Mouse (Mus musculus) forebrain, postnatal 0 days (tissue): ENCODE data around the gene Pdcd10. TPM values are rescaled to one million over a fixed set of nuclear protein-coding genes. Genes with fewer than 3 reads are reported as not detected.

Experiments
- ATAC-seq: fragments of 200-750 bp; cut with Nextera tagmentation; 2 replicates; pipeline ENCODE4 v1.8.0; 2017; ENCODE audit warnings: mild to moderate bottlenecking, moderate library complexity
- DNase-seq: peaks from one replicate; pipeline ENCODE4 v3.0.0-alpha.2; 2015
- H3K27ac ChIP-seq: fragments of 300-500 bp; sonication (generic); 2 replicates; pipeline ENCODE4 v1.5.1; 2014; ENCODE audit warnings: low read depth, mild to moderate bottlenecking, antibody characterized with exemption, low read length, moderate library complexity, mixed read lengths
- H3K27me3 ChIP-seq: fragments of 300-500 bp; sonication (generic); 2 replicates; pipeline ENCODE4 v1.6.1; 2014; ENCODE audit warnings: mild to moderate bottlenecking, low read length, mixed read lengths; ENCODE audit not compliant: insufficient read depth
- H3K36me3 ChIP-seq: fragments of 300-500 bp; sonication (generic); 2 replicates; pipeline ENCODE4 v1.6.1; 2014; ENCODE audit warnings: mild to moderate bottlenecking, moderate library complexity; ENCODE audit not compliant: insufficient read depth
- H3K4me1 ChIP-seq: fragments of 300-500 bp; sonication (generic); 2 replicates; pipeline ENCODE4 v1.6.1; 2014; ENCODE audit warnings: antibody characterized with exemption; ENCODE audit not compliant: insufficient read depth
- H3K4me2 ChIP-seq: fragments of 300-500 bp; sonication (generic); 2 replicates; pipeline ENCODE4 v1.6.1; 2014; ENCODE audit warnings: low read depth, mild to moderate bottlenecking, moderate library complexity
- H3K4me3 ChIP-seq: fragments of 300-500 bp; sonication (generic); 2 replicates; pipeline ENCODE4 v1.5.1; 2014; ENCODE audit warnings: low read depth, low read length, mixed read lengths
- H3K9ac ChIP-seq: fragments of 300-500 bp; sonication (generic); 2 replicates; pipeline ENCODE4 v1.6.1; 2014; ENCODE audit warnings: mild to moderate bottlenecking
- H3K9me3 ChIP-seq: fragments of 300-500 bp; sonication (generic); 2 replicates; pipeline ENCODE4 v1.6.1; 2016; ENCODE audit warnings: low read length
- CTCF ChIP-seq: sonication (generic); IDR thresholded peaks from 2 replicates; pipeline ENCODE4 v1.5.1; 2016; ENCODE audit warnings: antibody characterized with exemption, control low read depth, low read depth
- WGBS: fragments of 180-500 bp; shearing (Covaris S2); extraction: QIAGEN DNeasy Blood & Tissue Kit; methylation state at CpG from one replicate; pipeline ENCODE4 v1.1.7; 2014; 5-methylcytosine and 5-hydroxymethylcytosine counted together
- polyA plus RNA-seq: library from polyadenylated mRNA; unstranded; fragments of >200 nt; fragmentation: Nextera tagmentation; extraction: Ambion mirVana; gene quantifications from 2 replicates; pipeline ENCODE4 v1.2.1, GENCODE M21; 2015
- total RNA-seq: library from RNA; depleted of rRNA; stranded (reverse); fragments of >200 nt; gene quantifications from 2 replicates; pipeline ENCODE4 v1.2.3, GENCODE M21; 2014; rRNA removed

Pdcd10 gene
- total RNA-seq (65.7 and 71.9 TPM in 2 replicates), polyA plus RNA-seq (98.0 and 110 TPM in 2 replicates)

DNA sequence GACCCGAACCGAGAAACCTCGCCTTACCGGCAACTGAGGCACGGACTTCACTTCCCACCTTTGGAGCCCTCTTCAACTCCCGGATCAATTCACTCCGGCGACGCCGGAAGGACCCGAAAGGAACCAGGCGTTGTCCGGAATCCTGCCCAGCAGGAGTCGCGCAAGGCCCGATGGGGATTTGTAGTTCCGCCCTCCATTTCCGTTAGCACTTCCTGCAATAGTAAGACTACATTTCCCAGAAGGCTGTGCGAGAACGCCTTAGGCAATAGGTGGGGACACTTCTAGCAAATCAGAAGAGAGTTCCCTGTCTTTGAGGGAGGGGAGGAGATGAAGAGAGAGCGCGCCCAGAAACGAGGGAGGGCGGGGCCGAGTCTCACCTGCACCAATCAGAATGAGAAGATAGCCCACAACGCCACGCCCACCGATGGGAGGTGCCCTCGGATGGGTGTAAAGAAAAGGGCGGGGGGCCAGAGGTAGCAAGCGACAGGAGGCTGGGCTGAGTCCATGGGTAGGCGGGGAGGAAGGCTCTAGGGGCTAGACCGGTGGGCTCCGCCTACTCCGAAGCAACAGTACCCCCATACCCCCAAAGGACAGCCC lies at the start of gene Pdcd10:
Gene Pdcd10, minus strand, starts transcription at position 162 of the 597 bp plus-strand sequence.
- Histone ChIP-seq H3K4me3 (peak within 1 kb of the TSS; percentile 75), H3K4me1 (0 out of 2 replicates have a peak, but pooled peaks cover 3% of the 10 kb centered on the region), H3K27ac (peak within 1 kb of the TSS; percentile 83), H3K9ac (peak within 1 kb of the TSS; percentile 76), H3K36me3 (no peaks in the 10 kb centered on the region), H3K4me2 (peak within 1 kb of the TSS; percentile 63), H3K27me3 (no peaks in the 10 kb centered on the region), H3K9me3 (no peaks in the 10 kb centered on the region)
- TF ChIP-seq CTCF, result peak; percentile 55
- WGBS, result under 1% methylated on average over 35 of the region's 35 CpGs
- ATAC-seq, result peak; percentile 95
- DNase-seq, result peak; percentile 99

DNA sequence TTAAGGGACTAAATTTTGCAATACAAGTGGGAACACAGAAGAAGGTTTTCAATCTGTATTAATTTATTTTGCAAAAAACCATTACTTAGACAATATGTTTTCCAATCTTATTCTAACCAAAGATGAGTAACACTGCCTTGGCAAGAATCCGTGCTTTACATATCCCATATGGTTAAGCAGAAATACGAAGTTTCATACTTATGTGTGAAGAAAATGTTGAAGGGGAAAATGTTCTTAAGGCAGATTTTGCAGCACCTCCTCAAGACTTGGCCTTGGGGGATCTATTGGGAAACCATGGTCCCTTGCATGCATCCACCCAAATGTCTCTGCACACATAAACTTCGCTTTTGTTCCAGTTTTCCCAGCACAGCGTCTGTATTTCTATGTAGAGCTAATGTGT lies 28.2 kb upstream of the Pdcd10 start:
- Histone ChIP-seq H3K4me3 (no peak overlapping the region), H3K4me2 (no peak overlapping the region), H3K4me1 (0 out of 2 replicates have a peak, but pooled peaks cover 3% of the 10 kb centered on the region), H3K9me3 (no peaks in the 10 kb centered on the region), H3K27me3 (no peaks in the 10 kb centered on the region), H3K27ac (0 out of 2 replicates have a peak overlapping the region, but pooled peaks have one; percentile 50), H3K9ac (no peak overlapping the region), H3K36me3 (no peaks in the 10 kb centered on the region)
- DNase-seq, result peak; percentile 32
- peak; percentile 51 for ATAC-seq
- WGBS, result 73% methylated on average over 4 of the region's 4 CpGs
- no peak for TF ChIP-seq CTCF

DNA sequence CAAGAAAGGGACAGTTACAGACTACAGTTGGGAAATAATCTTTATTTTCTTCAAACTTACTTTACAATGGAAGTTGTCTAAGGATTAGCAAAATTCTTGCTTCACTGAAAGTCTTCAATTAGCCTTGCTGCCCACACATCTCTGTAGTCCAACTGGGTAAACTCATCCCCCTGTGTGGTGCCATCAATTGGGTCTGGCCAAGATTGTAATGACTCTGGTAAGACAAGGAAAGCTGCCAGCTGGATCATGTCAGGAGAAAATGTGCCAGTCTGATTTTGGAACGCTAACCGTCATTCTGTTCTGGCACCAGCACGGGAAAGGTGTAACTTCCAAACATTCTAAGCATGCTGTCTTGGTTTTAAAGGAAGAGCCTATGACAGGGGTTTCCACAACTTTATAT lies 26.6 kb upstream of the Pdcd10 start:
- no peak overlapping the region for H3K9ac ChIP-seq
- WGBS, result 44% methylated on average over 3 of the region's 3 CpGs
- DNase-seq (peak; percentile 41), ATAC-seq (no peak)
- TF ChIP-seq CTCF, result no peak
- no peak overlapping the region for H3K27ac ChIP-seq
- no peaks in the 10 kb centered on the region for H3K36me3 ChIP-seq
- no peaks in the 10 kb centered on the region for H3K27me3 ChIP-seq
- H3K9me3 ChIP-seq, result no peaks in the 10 kb centered on the region
- no peak overlapping the region for H3K4me3 ChIP-seq
- H3K4me2 ChIP-seq, result no peak overlapping the region
- 0 out of 2 replicates have a peak, but pooled peaks cover 3% of the 10 kb centered on the region for H3K4me1 ChIP-seq

DNA sequence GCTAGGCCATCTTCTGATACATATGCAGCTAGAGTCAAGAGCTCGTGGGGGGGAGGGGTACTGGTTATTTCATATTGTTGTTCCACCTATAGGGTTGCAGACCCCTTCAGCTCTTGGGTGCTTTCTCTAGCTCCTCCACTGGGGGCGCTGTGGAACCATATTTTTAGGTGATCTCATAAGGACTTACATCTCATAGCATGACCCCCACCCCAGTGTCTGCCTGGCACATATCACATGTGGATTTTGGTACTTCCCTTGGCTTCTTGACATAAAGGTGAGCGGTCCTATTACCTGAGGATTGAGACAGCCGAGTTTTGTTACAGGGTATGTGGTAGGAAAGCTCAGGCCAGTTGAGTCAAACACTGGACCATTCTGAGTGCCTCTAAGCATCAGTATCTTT lies 22.7 kb upstream of the Pdcd10 start:
- peak; percentile 31; the same call in 1 of the 2 replicates for TF ChIP-seq CTCF
- no peak overlapping the region for H3K4me2 ChIP-seq
- H3K4me1 ChIP-seq, result 0 out of 2 replicates have a peak, but pooled peaks cover 3% of the 10 kb centered on the region
- H3K27ac ChIP-seq, result no peak overlapping the region
- no peak overlapping the region for H3K4me3 ChIP-seq
- H3K27me3 ChIP-seq, result no peaks in the 10 kb centered on the region
- no peaks in the 10 kb centered on the region for H3K9me3 ChIP-seq
- no peak for ATAC-seq
- no peaks in the 10 kb centered on the region for H3K36me3 ChIP-seq
- no peak overlapping the region for H3K9ac ChIP-seq
- DNase-seq, result no peak
- 58% methylated on average over 4 of the region's 4 CpGs for WGBS

DNA sequence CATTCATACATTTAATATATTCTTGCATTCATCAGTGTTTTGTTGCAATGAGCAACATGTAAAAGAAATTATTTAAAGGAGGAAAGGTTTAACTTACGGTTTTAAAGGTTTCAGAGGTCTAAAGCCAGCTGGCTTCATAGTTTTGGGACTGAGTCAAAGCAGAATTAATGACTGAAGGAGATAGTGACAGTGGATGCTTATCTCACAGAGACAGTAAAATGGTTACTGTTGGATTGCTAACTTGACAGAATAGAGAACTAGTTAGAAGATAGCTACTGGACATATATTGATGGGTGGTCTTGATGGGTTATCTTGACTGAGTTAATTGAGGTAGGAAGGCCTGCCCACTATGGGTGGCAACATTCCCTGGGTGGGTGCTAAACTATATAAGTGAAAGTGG lies 18.9 kb upstream of the Pdcd10 start:
- Histone ChIP-seq H3K27ac (no peak overlapping the region), H3K4me3 (no peak overlapping the region), H3K4me1 (no peaks in the 10 kb centered on the region), H3K9ac (no peak overlapping the region), H3K4me2 (no peak overlapping the region), H3K27me3 (no peaks in the 10 kb centered on the region), H3K36me3 (no peaks in the 10 kb centered on the region), H3K9me3 (no peaks in the 10 kb centered on the region)
- DNase-seq (no peak), ATAC-seq (no peak)
- TF ChIP-seq CTCF, result no peak
- 84% methylated on average over 1 of the region's 1 CpGs for WGBS

DNA sequence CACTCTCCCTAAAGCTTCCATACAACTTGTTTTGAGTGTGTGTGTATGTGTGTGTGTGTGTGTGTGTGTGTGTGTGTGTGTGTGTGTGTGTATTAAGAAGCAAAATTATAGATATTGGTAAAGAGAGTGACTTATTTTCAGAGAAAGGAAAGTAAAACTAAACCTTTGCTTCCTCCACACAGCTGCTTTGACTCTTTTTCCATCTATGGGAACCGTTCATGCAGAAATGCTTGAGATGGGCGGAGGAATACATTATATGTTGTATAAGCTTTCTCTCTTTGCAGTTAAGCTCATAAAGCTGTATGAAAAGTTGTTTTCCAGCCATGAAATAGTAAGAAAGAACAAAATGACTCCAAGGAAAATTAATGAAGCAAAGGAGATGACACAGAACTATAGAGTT lies 17.4 kb upstream of the Pdcd10 start:
- WGBS, result 75% methylated on average over 2 of the region's 2 CpGs
- H3K27me3 ChIP-seq, result no peaks in the 10 kb centered on the region

DNA sequence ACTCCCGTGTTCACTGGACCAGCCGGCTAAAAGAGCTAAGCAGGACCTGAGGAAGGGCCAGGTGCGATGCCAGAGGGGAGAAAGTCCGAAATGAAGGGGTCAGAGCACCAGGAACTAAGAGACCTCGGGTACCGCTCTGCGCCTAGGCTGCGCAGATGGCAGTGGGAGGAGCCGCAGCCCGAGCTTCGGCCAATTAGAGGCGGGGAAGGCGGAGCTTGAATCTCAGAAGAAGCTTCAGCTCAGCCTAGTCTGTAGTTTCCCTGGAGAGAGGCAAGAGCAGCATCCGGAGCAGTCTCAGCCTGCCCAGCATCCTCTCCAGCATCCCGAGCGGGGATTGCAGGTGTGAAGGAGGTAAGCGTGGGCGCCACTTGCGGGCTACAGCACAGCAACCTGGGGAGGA lies 636 bp upstream of the Pdcd10 start, which contains the start of gene Serpini1:
Gene Serpini1, plus strand, starts transcription at position 256 of the 400 bp plus-strand sequence.
- Histone ChIP-seq H3K9ac (peak within 1 kb of the TSS; percentile 76), H3K4me1 (0 out of 2 replicates have a peak, but pooled peaks cover 3% of the 10 kb centered on the region), H3K4me2 (peak within 1 kb of the TSS; percentile 63), H3K9me3 (no peaks in the 10 kb centered on the region), H3K4me3 (peak within 1 kb of the TSS; percentile 75), H3K27ac (peak within 1 kb of the TSS; percentile 83), H3K36me3 (no peaks in the 10 kb centered on the region), H3K27me3 (no peaks in the 10 kb centered on the region)
- ATAC-seq (peak; percentile 94), DNase-seq (peak; percentile 97)
- 0 out of 2 replicates have a peak, but pooled peaks have one; percentile 3 for TF ChIP-seq CTCF
- WGBS, result 1% methylated on average over 19 of the region's 19 CpGs

More for the DNA sequence above, 17.4 kb upstream of the Pdcd10 start:
- Histone ChIP-seq H3K9ac (no peak overlapping the region), H3K9me3 (no peaks in the 10 kb centered on the region), H3K4me3 (no peak overlapping the region), H3K4me2 (no peak overlapping the region), H3K36me3 (no peaks in the 10 kb centered on the region), H3K27ac (no peak overlapping the region), H3K4me1 (no peaks in the 10 kb centered on the region)
- DNase-seq, result no peak
- ATAC-seq, result no peak
- TF ChIP-seq CTCF, result no peak
